Mouse (Mus musculus) embryonic facial prominence, embryonic 10.5 days (tissue): ENCODE data around the gene Lrguk. TPM values are rescaled to one million over a fixed set of nuclear protein-coding genes. Genes with fewer than 3 reads are reported as not detected.

ENCODE experiments used
- DNase-seq: peaks from one replicate; pipeline ENCODE4 v3.0.0-alpha.2; 2017; ENCODE audit warnings: low spot score
- H3K27ac ChIP-seq: fragments of 300-500 bp; sonication (generic); replicated peaks from 2 replicates; pipeline ENCODE4 v1.5.1; 2016; ENCODE audit warnings: mild to moderate bottlenecking
- H3K27me3 ChIP-seq: fragments of 300-500 bp; sonication (generic); replicated peaks from 2 replicates; pipeline ENCODE4 v1.6.1; 2016; ENCODE audit warnings: low read depth, mild to moderate bottlenecking; ENCODE audit not compliant: poor library complexity, severe bottlenecking
- H3K36me3 ChIP-seq: fragments of 300-500 bp; sonication (generic); replicated peaks from 2 replicates; pipeline ENCODE4 v1.6.1; 2016; ENCODE audit warnings: mild to moderate bottlenecking, moderate library complexity
- H3K4me1 ChIP-seq: fragments of 300-500 bp; sonication (generic); 2 replicates; pipeline ENCODE4 v1.6.1; 2016
- H3K4me3 ChIP-seq: fragments of 300-500 bp; sonication (generic); 2 replicates; pipeline ENCODE4 v1.5.1; 2016; ENCODE audit warnings: mild to moderate bottlenecking, moderate library complexity
- H3K9me3 ChIP-seq: fragments of 300-500 bp; sonication (generic); 2 replicates; pipeline ENCODE4 v1.6.1; 2016; ENCODE audit warnings: mild to moderate bottlenecking
- WGBS: fragments of 180-500 bp; shearing (Covaris S2); methylation state at CpG from one replicate; pipeline ENCODE4 v1.1.7; 2016; 5-methylcytosine and 5-hydroxymethylcytosine counted together
- polyA plus RNA-seq: library from polyadenylated mRNA; unstranded; fragments of >200 nt; fragmentation: Nextera tagmentation; extraction: Ambion mirVana; gene quantifications from 2 replicates; pipeline ENCODE4 v1.2.1, GENCODE M21; 2016

Gene Lrguk
- polyA plus RNA-seq, 1 experiment from 2014 or later: 1.1 TPM

DNA sequence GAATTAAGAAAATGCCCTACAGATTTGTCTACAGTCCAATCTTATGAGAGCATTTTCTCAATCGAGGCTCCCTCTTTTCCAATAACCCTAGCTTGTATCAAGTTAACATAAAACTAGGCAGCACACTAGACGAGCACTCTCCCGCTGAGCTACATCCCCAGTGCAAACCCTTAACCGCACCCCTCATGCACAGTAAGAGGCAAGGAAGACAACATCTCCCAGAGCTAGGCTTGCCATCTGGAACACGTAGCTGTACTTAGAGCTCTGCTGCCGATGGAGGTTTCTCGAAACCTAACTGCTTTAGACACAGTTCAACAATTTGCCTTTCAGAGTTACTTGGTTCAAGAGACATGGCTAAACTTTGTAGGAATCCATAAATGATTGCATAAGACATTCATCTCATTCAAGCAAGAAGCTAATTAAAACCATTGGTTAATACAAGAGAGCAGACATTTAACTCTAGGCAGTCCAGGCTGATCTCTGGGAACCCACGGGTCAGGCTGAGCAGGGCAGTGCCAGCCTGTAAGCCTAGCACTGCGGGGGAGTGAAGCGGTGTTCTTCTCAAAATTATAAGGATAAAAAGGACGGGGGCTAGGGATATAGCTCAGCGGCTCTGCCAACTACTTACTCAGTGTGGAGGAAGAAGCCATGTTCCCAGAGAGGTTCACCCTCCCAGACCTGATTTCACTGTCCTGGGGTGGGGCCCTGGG is 142.7 kb downstream of the Lrguk start:
- H3K4me1 ChIP-seq: peaks cover 9% of the 10 kb centered on the region
- no peak overlapping the region for H3K27ac ChIP-seq
- DNase-seq: no peak
- no peak overlapping the region for H3K4me3 ChIP-seq
- no peaks in the 10 kb centered on the region for H3K9me3 ChIP-seq
- H3K36me3 ChIP-seq: peaks cover 41% of the 10 kb centered on the region
- no peaks in the 10 kb centered on the region for H3K27me3 ChIP-seq
- 93% methylated on average over 12 of the region's 12 CpGs for WGBS

DNA sequence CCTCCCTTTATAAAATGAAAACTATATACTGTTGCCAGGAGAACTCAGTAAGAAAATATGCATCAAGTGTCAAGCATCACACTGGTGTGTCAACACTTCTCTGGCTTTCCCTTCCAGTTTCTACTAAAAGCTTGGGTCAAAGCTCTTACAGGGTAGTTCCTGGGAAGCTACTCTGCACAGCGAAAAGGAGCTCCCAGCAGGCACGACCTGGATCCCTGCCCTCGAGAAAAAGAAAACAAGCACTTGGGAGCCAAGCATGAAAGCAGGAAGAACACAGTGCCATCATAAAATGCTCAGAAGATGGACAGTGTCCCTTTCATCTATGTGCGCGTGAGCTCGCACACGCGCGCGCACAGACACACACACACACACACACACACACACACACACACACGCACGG is 144.0 kb downstream of the Lrguk start:
- Histone ChIP-seq H3K36me3 (peaks cover 30% of the 10 kb centered on the region), H3K4me3 (no peak overlapping the region), H3K4me1 (peaks cover 9% of the 10 kb centered on the region), H3K27me3 (no peaks in the 10 kb centered on the region), H3K9me3 (no peaks in the 10 kb centered on the region), H3K27ac (no peak overlapping the region)
- WGBS: 81% methylated on average over 12 of the region's 12 CpGs
- DNase-seq: no peak

DNA sequence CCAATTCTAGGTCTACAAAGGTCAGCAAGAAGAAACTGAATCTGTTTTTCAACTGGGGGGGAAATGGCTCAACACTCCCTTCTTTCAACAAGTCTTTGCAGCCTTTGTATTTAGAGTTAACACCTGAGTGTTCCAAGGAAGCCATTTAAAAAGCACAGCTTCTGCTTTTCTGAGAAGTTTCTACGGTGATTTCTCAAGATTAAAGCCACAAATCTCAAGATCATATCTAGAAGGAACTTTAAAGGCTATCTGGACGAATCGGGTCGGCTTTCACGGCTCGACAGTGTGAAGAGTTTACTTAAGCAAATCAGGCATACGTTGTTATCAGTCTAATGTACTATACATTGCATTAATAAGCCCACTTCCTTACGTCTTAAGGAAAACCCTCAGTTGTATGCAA is 145.5 kb downstream of the Lrguk start:
- no peak for DNase-seq
- H3K27me3 ChIP-seq: no peaks in the 10 kb centered on the region
- no peaks in the 10 kb centered on the region for H3K9me3 ChIP-seq
- peaks cover 15% of the 10 kb centered on the region for H3K36me3 ChIP-seq
- H3K27ac ChIP-seq: no peak overlapping the region
- WGBS: 88% methylated on average over 8 of the region's 8 CpGs
- H3K4me3 ChIP-seq: no peak overlapping the region
- peaks cover 9% of the 10 kb centered on the region for H3K4me1 ChIP-seq

DNA sequence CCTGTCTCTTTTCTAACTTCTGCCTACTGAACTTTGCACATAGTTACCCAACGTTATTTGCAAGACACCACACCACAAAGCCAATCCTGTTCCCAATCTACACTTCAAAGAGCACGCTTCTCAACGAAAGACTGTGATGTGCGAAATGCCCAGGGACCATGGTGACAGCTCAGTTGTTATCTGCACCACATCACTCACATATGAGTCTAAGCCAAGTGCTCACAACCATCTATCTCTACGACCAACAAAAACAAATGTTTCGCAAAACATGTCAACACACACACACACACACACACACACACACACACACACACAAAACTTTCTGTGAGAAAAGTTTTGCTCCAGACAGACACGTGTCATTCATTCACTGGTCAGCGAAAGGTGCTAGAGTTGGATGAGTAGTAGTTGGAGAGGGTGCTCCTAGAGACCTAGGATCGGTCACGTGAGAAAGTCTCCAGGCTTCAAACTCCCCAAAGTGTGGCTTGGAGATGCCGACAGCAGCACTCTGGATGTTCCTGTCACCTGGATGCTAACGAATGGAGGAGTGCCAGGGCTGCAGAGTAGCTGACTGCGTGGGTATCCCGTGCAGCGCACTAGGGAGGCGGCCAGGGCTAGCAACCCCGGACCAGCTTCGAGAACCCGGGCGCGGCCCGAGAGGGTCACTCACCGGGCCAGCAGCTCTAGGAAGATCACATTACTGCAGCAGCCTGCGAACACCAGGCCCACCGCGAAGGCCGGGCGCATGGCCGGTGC is 147.0 kb downstream of the Lrguk start:
- Histone ChIP-seq H3K36me3 (peaks cover 6% of the 10 kb centered on the region; the same call in 1 of the 2 replicates), H3K27ac (peak overlapping the region; percentile 90), H3K27me3 (no peaks in the 10 kb centered on the region), H3K4me3 (peak overlapping the region; percentile 88), H3K9me3 (no peaks in the 10 kb centered on the region), H3K4me1 (peaks cover 9% of the 10 kb centered on the region)
- WGBS: 4% methylated on average over 29 of the region's 29 CpGs
- no peak for DNase-seq

DNA sequence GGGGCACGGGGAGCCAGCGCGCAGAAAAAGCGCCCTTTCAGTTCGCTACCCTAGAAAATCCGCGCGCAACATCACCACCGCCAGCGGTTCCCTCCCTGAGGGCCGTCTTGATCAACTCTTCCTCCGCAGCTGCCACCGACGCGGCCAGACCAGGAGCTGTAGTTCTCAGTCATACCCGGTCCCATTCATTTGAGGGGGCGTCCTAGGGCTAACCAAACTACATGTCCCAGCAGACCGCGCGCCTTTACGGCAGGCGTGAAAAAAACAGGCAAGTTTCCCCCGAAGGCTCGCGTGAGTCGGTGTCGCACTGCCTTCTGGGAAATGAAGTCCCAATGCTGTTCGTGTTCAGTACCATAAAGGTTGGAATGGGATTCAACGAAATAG is 147.6 kb downstream of the Lrguk start, which contains the start of gene Slc35b4:
Slc35b4 (minus strand) TSS at position 248 of the 384 bp plus-strand sequence.
- 2% methylated on average over 29 of the region's 29 CpGs for WGBS

DNA sequence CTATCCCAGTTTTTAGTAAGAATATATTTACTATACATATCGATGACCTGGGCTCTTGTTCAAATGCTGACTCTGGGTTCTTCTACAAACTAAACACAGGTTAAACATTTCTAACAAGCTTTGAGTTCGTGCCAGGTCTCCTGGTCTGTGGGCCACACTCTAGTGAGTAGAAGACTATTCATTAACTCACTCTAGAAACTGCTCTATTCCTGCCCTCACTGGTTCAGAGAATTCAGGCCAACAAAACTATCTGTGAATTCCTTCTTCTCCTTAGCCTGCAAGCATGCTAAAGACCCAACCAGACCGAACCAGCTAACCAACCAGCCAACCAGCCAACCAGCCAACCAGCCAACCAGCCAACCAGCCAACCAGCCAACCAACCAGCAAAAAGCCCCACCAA is 149.8 kb downstream of the Lrguk start:
- H3K4me3 ChIP-seq: no peak overlapping the region
- no peaks in the 10 kb centered on the region for H3K27me3 ChIP-seq
- no peaks in the 10 kb centered on the region for H3K9me3 ChIP-seq
- H3K36me3 ChIP-seq: no peaks in the 10 kb centered on the region
- WGBS: 85% methylated on average over 3 of the region's 3 CpGs
- H3K27ac ChIP-seq: no peak overlapping the region
- H3K4me1 ChIP-seq: peaks cover 9% of the 10 kb centered on the region
- no peak for DNase-seq

More for the DNA sequence above, 147.6 kb downstream of the Lrguk start, which contains the start of gene Slc35b4:
- Histone ChIP-seq H3K4me3 (peak within 1 kb of the TSS; percentile 88), H3K27me3 (no peaks in the 10 kb centered on the region), H3K27ac (peak within 1 kb of the TSS; percentile 90), H3K4me1 (peaks cover 9% of the 10 kb centered on the region), H3K9me3 (no peaks in the 10 kb centered on the region), H3K36me3 (peaks cover 6% of the 10 kb centered on the region; the same call in 1 of the 2 replicates)
- peak; percentile 96 for DNase-seq

DNA sequence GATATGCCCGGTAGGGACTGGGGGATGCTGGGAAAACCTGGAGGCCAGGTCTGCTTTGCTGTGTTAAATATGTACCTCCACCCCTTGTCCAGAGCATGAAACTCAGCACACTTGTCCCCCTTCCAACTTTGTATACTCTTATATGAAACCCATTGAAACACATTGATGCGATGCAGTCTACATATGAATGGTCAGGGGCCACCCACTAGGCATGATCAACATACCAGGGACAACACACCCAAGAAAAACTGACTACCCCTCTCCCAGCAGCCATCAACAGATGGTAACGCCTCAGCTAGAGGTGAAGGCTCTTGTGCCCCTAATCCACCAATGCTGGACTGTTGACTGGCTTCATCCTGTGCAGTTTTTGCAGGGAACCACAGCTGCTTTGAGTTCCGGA is 150.7 kb downstream of the Lrguk start:
- no peak overlapping the region for H3K4me3 ChIP-seq
- H3K27ac ChIP-seq: no peak overlapping the region
- no peaks in the 10 kb centered on the region for H3K27me3 ChIP-seq
- H3K36me3 ChIP-seq: no peaks in the 10 kb centered on the region
- DNase-seq: no peak
- peaks cover 9% of the 10 kb centered on the region for H3K4me1 ChIP-seq
- H3K9me3 ChIP-seq: no peaks in the 10 kb centered on the region
- 75% methylated on average over 4 of the region's 4 CpGs for WGBS

DNA sequence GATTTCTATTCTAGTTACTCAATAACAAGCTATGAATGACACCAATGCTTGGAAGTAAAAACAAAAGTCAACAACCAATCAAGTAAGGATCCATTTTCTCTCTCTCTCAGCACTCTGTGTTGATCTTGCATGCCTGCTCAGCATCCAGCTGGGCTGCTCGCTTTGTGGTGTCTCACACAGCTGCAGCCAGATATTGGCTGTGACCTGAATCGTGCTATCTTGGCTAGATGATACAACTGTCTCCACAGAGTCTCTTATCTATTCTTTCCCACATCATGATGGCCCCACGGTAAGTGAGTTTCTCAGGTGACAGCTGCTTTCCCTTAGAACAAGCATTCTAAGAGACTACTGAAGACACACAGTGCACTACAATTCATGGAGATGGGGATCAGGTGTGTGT is 152.7 kb downstream of the Lrguk start:
- H3K4me1 ChIP-seq: no peaks in the 10 kb centered on the region
- no peak overlapping the region for H3K4me3 ChIP-seq
- WGBS: 79% methylated on average over 3 of the region's 3 CpGs
- H3K27me3 ChIP-seq: no peaks in the 10 kb centered on the region
- no peaks in the 10 kb centered on the region for H3K36me3 ChIP-seq
- H3K27ac ChIP-seq: no peak overlapping the region
- no peak for DNase-seq
- no peaks in the 10 kb centered on the region for H3K9me3 ChIP-seq

DNA sequence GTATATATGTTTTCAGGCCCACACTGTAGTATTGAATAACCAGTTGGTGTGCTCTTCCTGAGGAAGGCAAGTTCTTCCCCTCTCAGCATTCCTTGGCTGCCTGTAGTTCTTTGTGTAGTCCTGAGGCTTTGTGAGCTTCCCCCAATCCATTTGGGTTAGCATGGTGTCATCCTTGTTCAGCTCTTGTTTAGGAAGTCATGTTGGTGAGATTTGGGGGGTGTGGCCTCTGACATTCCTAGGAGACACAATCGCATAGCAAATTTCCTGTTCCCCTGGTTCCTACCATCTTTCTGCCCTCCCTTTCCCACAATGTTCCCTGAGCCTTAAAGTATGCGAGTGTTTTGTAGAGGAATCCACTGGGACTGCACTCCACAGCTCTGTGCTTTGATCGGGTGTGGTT is 154.1 kb downstream of the Lrguk start:
- H3K27ac ChIP-seq: no peak overlapping the region
- H3K36me3 ChIP-seq: no peaks in the 10 kb centered on the region
- no peak for DNase-seq
- H3K9me3 ChIP-seq: no peaks in the 10 kb centered on the region
- WGBS: 88% methylated on average over 3 of the region's 3 CpGs
- no peaks in the 10 kb centered on the region for H3K27me3 ChIP-seq
- H3K4me3 ChIP-seq: no peak overlapping the region
- no peaks in the 10 kb centered on the region for H3K4me1 ChIP-seq

Other genes with a start within 250 kb of the Lrguk start
- 42.6 and 43.6 TPM in 2 replicates for gene Slc35b4, start 147.7 kb downstream of the Lrguk start, polyA plus RNA-seq